Mouse (Mus musculus) hindbrain, embryonic 11.5 days (tissue): Measurements from ENCODE around the gene Tmed2. TPM values are rescaled to one million over a fixed set of nuclear protein-coding genes. Genes with fewer than 3 reads are reported as not detected.

Experiments used
- ATAC-seq: fragments of 200-750 bp; cut with Nextera tagmentation; 2 replicates; pipeline ENCODE4 v1.8.0; 2017; ENCODE audit warnings: mild to moderate bottlenecking, moderate TSS enrichment, moderate library complexity; ENCODE audit not compliant: low FRiP score
- DNase-seq: peaks from one replicate; pipeline ENCODE4 v3.0.0-alpha.2; 2015; ENCODE audit warnings: low spot score
- H3K27ac ChIP-seq: fragments of 300-500 bp; sonication (generic); 2 replicates; pipeline ENCODE4 v1.5.1; 2014; ENCODE audit warnings: mild to moderate bottlenecking, low read depth, low read length
- H3K27me3 ChIP-seq: fragments of 300-500 bp; sonication (generic); 2 replicates; pipeline ENCODE4 v1.6.1; 2014; ENCODE audit warnings: mild to moderate bottlenecking, low read length, moderate library complexity, mixed read lengths; ENCODE audit not compliant: control insufficient read depth, insufficient read depth
- H3K36me3 ChIP-seq: fragments of 300-500 bp; sonication (generic); 2 replicates; pipeline ENCODE4 v1.6.1; 2014; ENCODE audit warnings: mild to moderate bottlenecking, low read length, moderate library complexity, mixed read lengths; ENCODE audit not compliant: control insufficient read depth, insufficient read depth
- H3K4me1 ChIP-seq: fragments of 300-500 bp; sonication (generic); replicated peaks from 2 replicates; pipeline ENCODE4 v1.6.1; 2014; ENCODE audit warnings: low read length, mixed read lengths; ENCODE audit not compliant: control insufficient read depth, insufficient read depth
- H3K4me2 ChIP-seq: fragments of 300-500 bp; sonication (generic); replicated peaks from 2 replicates; pipeline ENCODE4 v1.6.1; 2014; ENCODE audit warnings: mild to moderate bottlenecking, low read depth, low read length
- H3K4me3 ChIP-seq: fragments of 300-500 bp; sonication (generic); 2 replicates; pipeline ENCODE4 v1.5.1; 2014; ENCODE audit warnings: low read depth, low read length
- H3K9ac ChIP-seq: fragments of 300-500 bp; sonication (generic); 2 replicates; pipeline ENCODE4 v1.6.1; 2014; ENCODE audit warnings: low read depth, low read length
- H3K9me3 ChIP-seq: fragments of 300-500 bp; sonication (generic); 2 replicates; pipeline ENCODE4 v1.6.1; 2016; ENCODE audit warnings: low read length; ENCODE audit not compliant: control insufficient read depth
- WGBS: fragments of 180-500 bp; shearing (Covaris S2); extraction: QIAGEN DNeasy Blood & Tissue Kit; methylation state at CpG from one replicate; pipeline ENCODE4 v1.1.7; 2014; 5-methylcytosine and 5-hydroxymethylcytosine counted together
- polyA plus RNA-seq: library from polyadenylated mRNA; unstranded; fragments of >200 nt; fragmentation: Nextera tagmentation; extraction: Ambion mirVana; gene quantifications from 2 replicates; pipeline ENCODE4 v1.2.1, GENCODE M21; 2014

Tmed2 gene
- polyA plus RNA-seq: 474 and 506 TPM in 2 replicates

DNA sequence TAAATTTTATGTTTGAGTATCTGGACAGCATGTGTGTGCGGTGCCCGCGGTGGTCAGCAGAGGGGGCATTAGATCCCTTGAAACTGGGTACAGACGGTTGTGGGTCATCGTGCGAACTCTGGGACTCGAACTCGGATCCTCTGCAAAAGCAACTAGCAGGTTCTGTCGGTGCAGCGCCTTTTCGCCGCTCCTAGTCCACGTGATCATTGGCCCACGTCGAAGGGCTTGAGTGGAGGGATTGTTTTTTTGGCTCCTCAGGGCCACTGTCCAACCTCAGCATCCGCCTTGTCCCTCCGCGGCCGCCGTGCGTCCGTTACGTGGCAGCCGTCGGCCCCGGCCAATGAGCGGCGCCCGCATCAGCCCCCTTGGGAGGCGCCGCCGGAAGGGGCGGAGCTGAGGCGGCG lies at the start of gene Tmed2:
Gene Tmed2 (plus strand): TSS at position 313 of the 404 bp plus-strand sequence.
- 0 out of 2 replicates have a peak, but pooled peaks cover 2% of the 10 kb centered on the region for H3K36me3 ChIP-seq
- H3K4me3 ChIP-seq: peak within 1 kb of the TSS; percentile 63
- H3K4me1 ChIP-seq: no peaks in the 10 kb centered on the region; the same call in 1 of the 2 replicates
- peak within 1 kb of the TSS; percentile 6 for H3K27ac ChIP-seq
- no peaks in the 10 kb centered on the region for H3K9me3 ChIP-seq
- WGBS: 1% methylated on average over 26 of the region's 35 CpGs
- no peaks in the 10 kb centered on the region for H3K27me3 ChIP-seq
- peak within 1 kb of the TSS; percentile 89 for H3K9ac ChIP-seq
- peak within 1 kb of the TSS; percentile 65 for H3K4me2 ChIP-seq
- DNase-seq (peak; percentile 97), ATAC-seq (peak; percentile 93)

- H3K9me3 ChIP-seq: no peaks in the 10 kb centered on the region
- H3K9ac ChIP-seq: no peak overlapping the region
- H3K27me3 ChIP-seq: no peaks in the 10 kb centered on the region
- H3K4me3 ChIP-seq: no peak overlapping the region
- ATAC-seq: no peak
- H3K27ac ChIP-seq: no peak overlapping the region
- no peak overlapping the region for H3K4me2 ChIP-seq
- peaks cover 3% of the 10 kb centered on the region; the same call in 1 of the 2 replicates for H3K36me3 ChIP-seq
- no peak for DNase-seq
- 91% methylated on average over 4 of the region's 4 CpGs for WGBS
- peaks cover 3% of the 10 kb centered on the region for H3K4me1 ChIP-seq
Observed at GRCm38 (mm10) chr5:124491732-124492131, 48.8 kb upstream of the Tmed2 start.

DNA sequence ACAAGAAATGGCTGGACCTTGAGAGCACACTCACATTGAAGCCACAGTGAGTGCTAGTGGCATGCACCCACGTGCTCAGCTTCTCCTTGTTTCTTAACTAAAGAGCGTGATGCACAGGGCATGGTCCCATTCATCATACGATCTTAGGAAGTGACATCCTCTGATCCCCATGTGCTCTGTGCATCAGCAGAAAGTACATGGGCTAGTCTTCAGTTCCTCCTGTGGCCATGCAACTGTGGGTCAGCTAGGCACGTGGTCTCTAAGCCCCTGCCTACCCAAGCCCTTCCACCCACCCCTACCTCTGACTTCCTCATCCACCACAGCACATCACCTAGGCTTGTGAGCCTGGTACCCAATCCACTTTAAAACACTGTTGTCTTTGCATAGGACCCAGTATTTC lies 47.9 kb upstream of the Tmed2 start:
- H3K36me3 ChIP-seq: peaks cover 3% of the 10 kb centered on the region; the same call in 1 of the 2 replicates
- H3K4me1 ChIP-seq: peaks cover 3% of the 10 kb centered on the region
- no peaks in the 10 kb centered on the region for H3K9me3 ChIP-seq
- no peak overlapping the region for H3K4me3 ChIP-seq
- H3K4me2 ChIP-seq: no peak overlapping the region
- 90% methylated on average over 4 of the region's 4 CpGs for WGBS
- no peaks in the 10 kb centered on the region for H3K27me3 ChIP-seq
- ATAC-seq: no peak
- H3K27ac ChIP-seq: no peak overlapping the region
- H3K9ac ChIP-seq: no peak overlapping the region
- DNase-seq: no peak

GRCm38 (mm10) chr5:124493455-124493854 lies 47.0 kb upstream of the Tmed2 start:
- WGBS: 91% methylated on average over 11 of the region's 11 CpGs
- DNase-seq (no peak), ATAC-seq (no peak)
- no peak overlapping the region for H3K4me2 ChIP-seq
- H3K36me3 ChIP-seq: peaks cover 3% of the 10 kb centered on the region; the same call in 1 of the 2 replicates
- no peak overlapping the region for H3K27ac ChIP-seq
- no peaks in the 10 kb centered on the region for H3K9me3 ChIP-seq
- no peak overlapping the region for H3K4me3 ChIP-seq
- H3K4me1 ChIP-seq: peaks cover 3% of the 10 kb centered on the region
- H3K9ac ChIP-seq: no peak overlapping the region
- H3K27me3 ChIP-seq: no peaks in the 10 kb centered on the region

DNA sequence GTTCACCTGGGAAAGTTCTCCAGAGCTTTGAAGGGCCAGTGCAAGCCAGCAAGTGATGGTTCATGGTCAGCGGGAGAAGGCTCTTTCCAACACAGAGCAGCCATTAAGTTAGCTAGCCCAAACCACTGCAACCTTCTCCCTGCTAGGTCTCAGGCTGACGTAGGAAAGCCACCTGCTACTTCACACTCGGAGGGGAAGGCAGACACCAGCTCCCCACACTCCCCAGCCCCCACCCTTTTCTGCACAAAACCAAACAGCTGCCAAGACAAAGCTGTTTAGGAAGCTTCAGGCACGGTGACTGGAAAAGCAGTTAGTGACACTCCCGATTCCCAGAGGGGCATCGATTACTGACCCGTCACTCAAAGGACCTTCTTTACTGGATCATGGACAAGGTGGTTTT lies 44.9 kb upstream of the Tmed2 start:
- ATAC-seq: no peak
- H3K4me3 ChIP-seq: no peak overlapping the region
- H3K4me2 ChIP-seq: no peak overlapping the region
- H3K4me1 ChIP-seq: peaks cover 6% of the 10 kb centered on the region
- H3K27ac ChIP-seq: no peak overlapping the region
- H3K36me3 ChIP-seq: no peaks in the 10 kb centered on the region
- H3K9me3 ChIP-seq: no peaks in the 10 kb centered on the region
- peak; percentile 40 for DNase-seq
- no peaks in the 10 kb centered on the region for H3K27me3 ChIP-seq
- 44% methylated on average over 7 of the region's 7 CpGs for WGBS
- H3K9ac ChIP-seq: no peak overlapping the region

DNA sequence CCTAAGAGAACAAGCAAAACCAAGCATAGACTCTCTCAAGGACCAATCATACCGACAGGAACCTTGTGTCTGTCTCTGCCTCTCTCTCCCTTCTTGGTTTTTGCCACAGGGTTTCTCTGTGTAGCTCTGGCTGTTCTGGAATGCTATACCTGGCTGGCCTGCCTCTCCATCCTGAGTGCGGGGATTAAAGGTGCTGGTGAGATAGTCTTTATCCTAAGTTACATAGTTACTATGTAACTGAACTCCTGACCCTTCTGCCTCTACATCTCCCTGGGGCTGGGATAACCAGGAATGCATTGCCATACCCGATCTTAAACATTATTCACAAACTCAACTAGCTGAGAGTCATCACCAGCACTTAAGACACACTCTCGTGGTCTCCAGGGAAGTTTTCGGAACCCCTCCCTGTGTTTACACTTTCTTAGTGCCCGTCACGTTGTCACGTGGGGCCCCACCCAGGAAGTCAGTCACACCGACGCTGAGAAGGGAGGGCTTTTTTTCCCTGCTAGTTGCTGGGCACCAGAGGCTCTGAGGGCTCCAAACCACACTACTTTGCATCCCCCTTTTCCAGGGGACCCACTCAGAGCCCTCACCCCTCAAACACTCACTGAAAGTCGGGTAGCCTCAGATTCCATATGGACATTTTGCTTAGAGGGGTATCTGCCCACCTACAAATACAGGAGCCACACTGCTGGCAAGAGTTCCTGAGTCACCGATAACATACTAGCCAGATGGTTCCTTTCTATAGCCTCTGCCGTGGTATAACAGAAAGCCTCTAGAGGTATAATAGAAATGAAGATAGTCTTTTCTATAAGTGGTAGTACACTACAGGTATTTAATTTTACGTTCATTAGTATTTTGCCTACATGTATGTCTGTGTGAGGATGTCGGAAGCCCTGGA lies 43.6 kb upstream of the Tmed2 start:
- H3K4me3 ChIP-seq: no peak overlapping the region
- WGBS: 69% methylated on average over 15 of the region's 15 CpGs
- ATAC-seq (no peak), DNase-seq (no peak)
- H3K27ac ChIP-seq: no peak overlapping the region
- peaks cover 6% of the 10 kb centered on the region for H3K4me1 ChIP-seq
- no peak overlapping the region for H3K9ac ChIP-seq
- no peak overlapping the region for H3K4me2 ChIP-seq
- no peaks in the 10 kb centered on the region for H3K27me3 ChIP-seq
- H3K9me3 ChIP-seq: no peaks in the 10 kb centered on the region
- no peaks in the 10 kb centered on the region for H3K36me3 ChIP-seq

- no peak for ATAC-seq
- H3K27me3 ChIP-seq: no peaks in the 10 kb centered on the region
- H3K4me2 ChIP-seq: no peak overlapping the region
- peaks cover 6% of the 10 kb centered on the region for H3K4me1 ChIP-seq
- no peak for DNase-seq
- no peak overlapping the region for H3K27ac ChIP-seq
- no peaks in the 10 kb centered on the region for H3K36me3 ChIP-seq
- WGBS: 74% methylated on average over 9 of the region's 9 CpGs
- H3K9ac ChIP-seq: no peak overlapping the region
- no peak overlapping the region for H3K4me3 ChIP-seq
- H3K9me3 ChIP-seq: no peaks in the 10 kb centered on the region
Observed at GRCm38 (mm10) chr5:124498221-124498876, 42.1 kb upstream of the Tmed2 start.

DNA sequence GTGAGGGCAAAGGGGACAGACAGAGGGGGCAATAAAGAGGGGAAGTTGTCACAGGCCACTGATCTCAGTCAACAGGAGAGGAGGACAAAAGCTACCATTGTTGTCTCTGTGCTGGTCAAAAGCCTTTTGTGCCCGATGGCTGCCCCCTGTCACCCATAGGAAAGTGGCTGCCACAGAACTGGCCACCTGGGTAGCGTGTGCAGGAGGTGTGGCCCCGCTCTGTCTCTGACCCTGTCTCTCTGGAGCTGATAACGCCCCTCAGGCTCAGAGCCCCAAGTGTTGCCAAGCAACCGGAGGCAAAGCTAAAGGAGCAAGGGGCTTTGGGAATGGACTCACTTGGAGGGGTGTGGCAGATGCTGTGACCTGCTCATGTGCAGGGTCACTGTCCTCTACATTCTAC lies 41.5 kb upstream of the Tmed2 start:
- H3K4me2 ChIP-seq: no peak overlapping the region
- 0 out of 2 replicates have a peak, but pooled peaks cover 2% of the 10 kb centered on the region for H3K36me3 ChIP-seq
- H3K27ac ChIP-seq: peak overlapping the region; percentile 20; the same call in 1 of the 2 replicates
- H3K4me3 ChIP-seq: no peak overlapping the region
- ATAC-seq (no peak), DNase-seq (no peak)
- H3K4me1 ChIP-seq: peaks cover 6% of the 10 kb centered on the region
- WGBS: 22% methylated on average over 5 of the region's 5 CpGs
- no peak overlapping the region for H3K9ac ChIP-seq
- H3K9me3 ChIP-seq: no peaks in the 10 kb centered on the region
- no peaks in the 10 kb centered on the region for H3K27me3 ChIP-seq
